In genomic region chr15:10235977-10236376, GRCm38 (mm10) we compare ENCODE assay signal across 16 mouse cellular contexts. TPM values are rescaled to one million over a fixed set of nuclear protein-coding genes. Genes with fewer than 3 reads are reported as not detected.
A peak's percentile ranks its signal among the peaks of the same experiment; 100 is the strongest.
DNase-seq lines count a peak whose midpoint lies in the region; ATAC-seq lines count a peak whose summit lies in the region.
"Had no signal": no experiment of that assay in that cellular context is flagged by ENCODE, and none has a peak within 500 bp of the region (broad histone marks: within the 10 kb centered on the region; RNA-seq: fewer than 3 reads in every experiment).

No protein-coding gene starts in this region.

- peak; percentile 84 for ATAC-seq in CD4-positive, CD25-positive, alpha-beta regulatory T cell, adult 4 months
- ATAC-seq in common myeloid progenitor, adult 5-6 weeks (replicated peaks; ENCODE audit: low read depth, poor library complexity, severe bottlenecking), result peak; percentile 78
- ATAC-seq in megakaryocyte progenitor cell, adult 5-6 weeks (replicated peaks; ENCODE audit: poor library complexity), result peak; percentile 95
- ATAC-seq: midbrain, embryonic 13.5 days had no signal

- DNase-seq in thymus, postnatal 25 days, result peak; percentile 26
- no peak for DNase-seq in heart, postnatal 36 days
- no peak for DNase-seq in adrenal gland, postnatal 14 days
- no peak for DNase-seq in adrenal gland, adult 8-10 months
- DNase-seq: adrenal gland, adult 2 months; B cell, adult 2 months; cerebellum, adult 8-10 months; gastrocnemius, postnatal 25 days; heart, adult 2 months; heart, postnatal 14 days; kidney, postnatal 36 days had no signal

- intact Hi-C loops in heart, postnatal 36 days (cut with DNase I), result no loop called here

RNA-seq across cellular contexts. Expression of gene Prlr, which starts 58.9 kb away (rescaled TPM):
- polyA plus RNA-seq in CD4-positive, CD25-positive, alpha-beta regulatory T cell, adult 4 months (2017; shearing (Covaris generic)), result under 1 TPM; 0.10 to 0.38 TPM
- total RNA-seq in common myeloid progenitor, adult 5-6 weeks (2017), result 0.14 TPM in 1 of 2 replicates, not detected in the other
- not detected in 2 replicates for total RNA-seq in megakaryocyte progenitor cell, adult 5-6 weeks (2015)
- 0.04 TPM in 1 of 2 replicates, not detected in the other for total RNA-seq in megakaryocyte progenitor cell, adult 5-6 weeks (2017)
- 1 to 10 TPM; 2.6 to 3.2 TPM for total RNA-seq in heart, postnatal 36 days (2021)
- 126 and 152 TPM in 2 replicates for total RNA-seq in adrenal gland, postnatal 14 days (2021)
- 100 to 1,000 TPM in 2 of 4 experiments, 10 to 100 TPM in 2; 72.1 to 382 (median 225) TPM for total RNA-seq in adrenal gland, adult 8-10 months (2022)
- total RNA-seq: monocyte, adult 5-6 weeks had no signal

Comparison
In these comparisons a context has a peak if more than half of its experiments do, and no peak if none do; other contexts are left out.
1. RNA of gene Prlr, which starts 58.9 kb away (total RNA-seq): 72.1 to 382 TPM in adrenal gland, adult 8-10 months and 126 to 152 TPM in adrenal gland, postnatal 14 days; 2.6 to 3.2 TPM in heart, postnatal 36 days, 0.14 TPM in common myeloid progenitor, adult 5-6 weeks and 0.04 TPM in megakaryocyte progenitor cell, adult 5-6 weeks; every median in the first group is over 10 times any median in the second.
2. Peak in every context shown above with its lines, with median percentiles within 50 percentile points of each other: ATAC-seq.